Mouse (Mus musculus) limb, embryonic 15.5 days (tissue): Measurements from ENCODE around the gene Hoxb3. TPM values are rescaled to one million over a fixed set of nuclear protein-coding genes. Genes with fewer than 3 reads are reported as not detected.

Experiments
- ATAC-seq: fragments of 200-750 bp; cut with Nextera tagmentation; 2 replicates; pipeline ENCODE4 v1.8.0; 2017; ENCODE audit warnings: low read depth, moderate TSS enrichment; ENCODE audit not compliant: insufficient number of reproducible peaks, low FRiP score, low TSS enrichment
- H3K27ac ChIP-seq: fragments of 300-500 bp; sonication (generic); 2 replicates; pipeline ENCODE4 v1.5.1; 2015; ENCODE audit warnings: moderate library complexity, mild to moderate bottlenecking, inconsistent platforms
- H3K27me3 ChIP-seq: fragments of 300-500 bp; sonication (generic); 2 replicates; pipeline ENCODE4 v1.6.1; 2015; ENCODE audit warnings: inconsistent platforms
- H3K36me3 ChIP-seq: fragments of 300-500 bp; sonication (generic); 2 replicates; pipeline ENCODE4 v1.6.1; 2015; ENCODE audit warnings: inconsistent platforms
- H3K4me1 ChIP-seq: fragments of 300-500 bp; sonication (generic); 2 replicates; pipeline ENCODE4 v1.6.1; 2015; ENCODE audit warnings: inconsistent platforms
- H3K4me2 ChIP-seq: fragments of 300-500 bp; sonication (generic); 2 replicates; pipeline ENCODE4 v1.6.1; 2015; ENCODE audit warnings: mild to moderate bottlenecking, inconsistent platforms
- H3K4me3 ChIP-seq: fragments of 300-500 bp; sonication (generic); 2 replicates; pipeline ENCODE4 v1.5.1; 2015; ENCODE audit warnings: mild to moderate bottlenecking, inconsistent platforms
- H3K9ac ChIP-seq: fragments of 300-500 bp; sonication (generic); 2 replicates; pipeline ENCODE4 v1.6.1; 2015; ENCODE audit warnings: inconsistent platforms
- H3K9me3 ChIP-seq: fragments of 300-500 bp; sonication (generic); 2 replicates; pipeline ENCODE4 v1.6.1; 2016; ENCODE audit warnings: inconsistent platforms
- WGBS: fragments of 180-500 bp; shearing (Covaris S2); methylation state at CpG from one replicate; pipeline ENCODE4 v1.1.7; 2015; 5-methylcytosine and 5-hydroxymethylcytosine counted together
- polyA plus RNA-seq: library from polyadenylated mRNA; unstranded; fragments of >200 nt; fragmentation: Nextera tagmentation; extraction: Ambion mirVana; gene quantifications from 2 replicates; pipeline ENCODE4 v1.2.1, GENCODE M21; 2015

The Hoxb3 gene
- polyA plus RNA-seq, 1 experiment from 2014 or later, result 0.23 TPM

GRCm38 (mm10) chr11:96338957-96339855, 16.1 kb downstream of the Hoxb3 start:
- Histone ChIP-seq H3K4me3 (no peak overlapping the region), H3K9ac (no peak overlapping the region), H3K9me3 (no peaks in the 10 kb centered on the region), H3K4me2 (no peak overlapping the region), H3K4me1 (peaks cover 16% of the 10 kb centered on the region), H3K27me3 (peaks cover 97% of the 10 kb centered on the region), H3K27ac (no peak overlapping the region), H3K36me3 (no peaks in the 10 kb centered on the region)
- WGBS, result 22% methylated on average over 7 of the region's 7 CpGs
- no peak for ATAC-seq

- Histone ChIP-seq H3K9ac (no peak overlapping the region), H3K4me2 (peak overlapping the region; percentile 40), H3K36me3 (no peaks in the 10 kb centered on the region), H3K27me3 (peaks cover 97% of the 10 kb centered on the region), H3K4me3 (peak overlapping the region; percentile 27), H3K9me3 (no peaks in the 10 kb centered on the region), H3K4me1 (peaks cover 25% of the 10 kb centered on the region), H3K27ac (no peak overlapping the region)
- no peak for ATAC-seq
- 1% methylated on average over 30 of the region's 36 CpGs for WGBS
These were observed 17.7 kb downstream of the Hoxb3 start for GRCm38 (mm10) chr11:96340698-96341365.

GRCm38 (mm10) chr11:96341701-96342575, 18.8 kb downstream of the Hoxb3 start:
- H3K9ac ChIP-seq, result no peak overlapping the region
- no peak overlapping the region for H3K27ac ChIP-seq
- H3K36me3 ChIP-seq, result no peaks in the 10 kb centered on the region
- H3K4me2 ChIP-seq, result peak overlapping the region; percentile 25
- H3K9me3 ChIP-seq, result no peaks in the 10 kb centered on the region
- H3K4me3 ChIP-seq, result peak overlapping the region; percentile 19
- peaks cover 31% of the 10 kb centered on the region for H3K4me1 ChIP-seq
- H3K27me3 ChIP-seq, result peaks cover 97% of the 10 kb centered on the region
- 3% methylated on average over 40 of the region's 40 CpGs for WGBS
- ATAC-seq, result no peak

- no peak overlapping the region for H3K9ac ChIP-seq
- no peak overlapping the region for H3K27ac ChIP-seq
- peaks cover 95% of the 10 kb centered on the region for H3K27me3 ChIP-seq
- ATAC-seq, result no peak
- H3K36me3 ChIP-seq, result no peaks in the 10 kb centered on the region
- peaks cover 31% of the 10 kb centered on the region for H3K4me1 ChIP-seq
- no peak overlapping the region for H3K4me3 ChIP-seq
- WGBS, result 16% methylated on average over 4 of the region's 4 CpGs
- no peaks in the 10 kb centered on the region for H3K9me3 ChIP-seq
- H3K4me2 ChIP-seq, result no peak overlapping the region
These were observed 19.4 kb downstream of the Hoxb3 start for GRCm38 (mm10) chr11:96342576-96342930.

- no peaks in the 10 kb centered on the region for H3K9me3 ChIP-seq
- no peaks in the 10 kb centered on the region for H3K36me3 ChIP-seq
- peaks cover 31% of the 10 kb centered on the region for H3K4me1 ChIP-seq
- no peak for ATAC-seq
- peaks cover 93% of the 10 kb centered on the region for H3K27me3 ChIP-seq
- no peak overlapping the region for H3K9ac ChIP-seq
- H3K4me3 ChIP-seq, result no peak overlapping the region
- no peak overlapping the region for H3K27ac ChIP-seq
- H3K4me2 ChIP-seq, result no peak overlapping the region
- 41% methylated on average over 2 of the region's 2 CpGs for WGBS
These were observed 20.1 kb downstream of the Hoxb3 start for GRCm38 (mm10) chr11:96343206-96343745.

GRCm38 (mm10) chr11:96344061-96344877, 21.1 kb downstream of the Hoxb3 start:
- no peak for ATAC-seq
- Histone ChIP-seq H3K36me3 (no peaks in the 10 kb centered on the region), H3K9ac (no peak overlapping the region), H3K27me3 (peaks cover 93% of the 10 kb centered on the region), H3K4me1 (peaks cover 31% of the 10 kb centered on the region), H3K4me2 (no peak overlapping the region), H3K4me3 (no peak overlapping the region), H3K9me3 (no peaks in the 10 kb centered on the region), H3K27ac (no peak overlapping the region)
- 14% methylated on average over 40 of the region's 40 CpGs for WGBS

- Histone ChIP-seq H3K27me3 (peaks cover 93% of the 10 kb centered on the region), H3K9ac (no peak overlapping the region), H3K9me3 (no peaks in the 10 kb centered on the region), H3K4me3 (no peak overlapping the region), H3K4me1 (peaks cover 31% of the 10 kb centered on the region), H3K36me3 (no peaks in the 10 kb centered on the region), H3K27ac (no peak overlapping the region), H3K4me2 (no peak overlapping the region)
- no peak for ATAC-seq
- WGBS, result 15% methylated on average over 6 of the region's 6 CpGs
These were observed 21.7 kb downstream of the Hoxb3 start for GRCm38 (mm10) chr11:96344878-96345159.

GRCm38 (mm10) chr11:96345220-96345892, 22.2 kb downstream of the Hoxb3 start:
- WGBS, result 5% methylated on average over 53 of the region's 56 CpGs

GRCm38 (mm10) chr11:96345893-96346806, 23.0 kb downstream of the Hoxb3 start:
- Histone ChIP-seq H3K4me2 (peak overlapping the region; percentile 40), H3K27me3 (peaks cover 92% of the 10 kb centered on the region), H3K4me3 (peak overlapping the region; percentile 29), H3K9me3 (no peaks in the 10 kb centered on the region), H3K36me3 (no peaks in the 10 kb centered on the region), H3K4me1 (peaks cover 26% of the 10 kb centered on the region), H3K9ac (no peak overlapping the region), H3K27ac (no peak overlapping the region)
- WGBS, result 6% methylated on average over 45 of the region's 45 CpGs
- no peak for ATAC-seq

More at GRCm38 (mm10) chr11:96345220-96345892, 22.2 kb downstream of the Hoxb3 start:
- H3K9ac ChIP-seq, result no peak overlapping the region
- ATAC-seq, result no peak
- no peaks in the 10 kb centered on the region for H3K36me3 ChIP-seq
- peak overlapping the region; percentile 40 for H3K4me2 ChIP-seq
- H3K27ac ChIP-seq, result no peak overlapping the region
- H3K27me3 ChIP-seq, result peaks cover 92% of the 10 kb centered on the region
- no peaks in the 10 kb centered on the region for H3K9me3 ChIP-seq
- peaks cover 31% of the 10 kb centered on the region for H3K4me1 ChIP-seq
- H3K4me3 ChIP-seq, result peak overlapping the region; percentile 29

- no peak for ATAC-seq
- peaks cover 19% of the 10 kb centered on the region for H3K4me1 ChIP-seq
- H3K4me3 ChIP-seq, result no peak overlapping the region
- no peak overlapping the region for H3K27ac ChIP-seq
- H3K36me3 ChIP-seq, result no peaks in the 10 kb centered on the region
- no peaks in the 10 kb centered on the region for H3K9me3 ChIP-seq
- H3K9ac ChIP-seq, result no peak overlapping the region
- H3K4me2 ChIP-seq, result no peak overlapping the region
- peaks cover 94% of the 10 kb centered on the region for H3K27me3 ChIP-seq
- 48% methylated on average over 5 of the region's 5 CpGs for WGBS
These were observed 23.9 kb downstream of the Hoxb3 start for GRCm38 (mm10) chr11:96346916-96347520.
